Mouse (Mus musculus) liver, embryonic 11.5 days (tissue): ENCODE results near the gene Tnnc2. TPM values are rescaled to one million over a fixed set of nuclear protein-coding genes. Genes with fewer than 3 reads are reported as not detected.
A peak's percentile ranks its signal among the peaks of the same experiment; 100 is the strongest.

Experiments
- ATAC-seq: fragments of 200-750 bp; cut with Nextera tagmentation; replicated peaks from 2 replicates; pipeline ENCODE4 v1.8.0; 2017; ENCODE audit warnings: moderate number of reproducible peaks, mild to moderate bottlenecking, moderate TSS enrichment, moderate library complexity; ENCODE audit not compliant: low FRiP score
- DNase-seq: peaks from one replicate; pipeline ENCODE4 v3.0.0-alpha.2; 2017; ENCODE audit warnings: low spot score
- H3K27ac ChIP-seq: fragments of 300-500 bp; sonication (generic); 2 replicates; pipeline ENCODE4 v1.5.1; 2014; ENCODE audit warnings: mild to moderate bottlenecking, low read depth, low read length, control low read depth
- H3K27me3 ChIP-seq: fragments of 300-500 bp; sonication (generic); replicated peaks from 2 replicates; pipeline ENCODE4 v1.6.1; 2014; ENCODE audit warnings: low read length, mixed read lengths; ENCODE audit not compliant: control insufficient read depth, insufficient read depth
- H3K36me3 ChIP-seq: fragments of 300-500 bp; sonication (generic); 2 replicates; pipeline ENCODE4 v1.6.1; 2014; ENCODE audit warnings: mild to moderate bottlenecking, low read length, moderate library complexity, mixed read lengths; ENCODE audit not compliant: control insufficient read depth, insufficient read depth
- H3K4me1 ChIP-seq: fragments of 300-500 bp; sonication (generic); replicated peaks from 2 replicates; pipeline ENCODE4 v1.6.1; 2014; ENCODE audit warnings: low read length, mixed read lengths; ENCODE audit not compliant: control insufficient read depth, insufficient read depth
- H3K4me2 ChIP-seq: fragments of 300-500 bp; sonication (generic); 2 replicates; pipeline ENCODE4 v1.6.1; 2014; ENCODE audit warnings: mild to moderate bottlenecking, control low read depth, moderate library complexity
- H3K4me3 ChIP-seq: fragments of 300-500 bp; sonication (generic); 2 replicates; pipeline ENCODE4 v1.5.1; 2014; ENCODE audit warnings: low read depth, low read length, control low read depth
- H3K9ac ChIP-seq: fragments of 300-500 bp; sonication (generic); 2 replicates; pipeline ENCODE4 v1.6.1; 2014; ENCODE audit warnings: low read depth, low read length, control low read depth
- H3K9me3 ChIP-seq: fragments of 300-500 bp; sonication (generic); 2 replicates; pipeline ENCODE4 v1.6.1; 2016; ENCODE audit warnings: low read length, inconsistent platforms, mixed read lengths; ENCODE audit not compliant: control insufficient read depth
- WGBS: fragments of 180-500 bp; shearing (Covaris S2); extraction: QIAGEN DNeasy Blood & Tissue Kit; methylation state at CpG from one replicate; pipeline ENCODE4 v1.1.7; 2014; 5-methylcytosine and 5-hydroxymethylcytosine counted together
- polyA plus RNA-seq: library from polyadenylated mRNA; unstranded; fragments of >200 nt; fragmentation: Nextera tagmentation; extraction: Ambion mirVana; gene quantifications from 2 replicates; pipeline ENCODE4 v1.2.1, GENCODE M21; 2014

Tnnc2 gene
- polyA plus RNA-seq, result 0.47 and 1.1 TPM in 2 replicates

DNA sequence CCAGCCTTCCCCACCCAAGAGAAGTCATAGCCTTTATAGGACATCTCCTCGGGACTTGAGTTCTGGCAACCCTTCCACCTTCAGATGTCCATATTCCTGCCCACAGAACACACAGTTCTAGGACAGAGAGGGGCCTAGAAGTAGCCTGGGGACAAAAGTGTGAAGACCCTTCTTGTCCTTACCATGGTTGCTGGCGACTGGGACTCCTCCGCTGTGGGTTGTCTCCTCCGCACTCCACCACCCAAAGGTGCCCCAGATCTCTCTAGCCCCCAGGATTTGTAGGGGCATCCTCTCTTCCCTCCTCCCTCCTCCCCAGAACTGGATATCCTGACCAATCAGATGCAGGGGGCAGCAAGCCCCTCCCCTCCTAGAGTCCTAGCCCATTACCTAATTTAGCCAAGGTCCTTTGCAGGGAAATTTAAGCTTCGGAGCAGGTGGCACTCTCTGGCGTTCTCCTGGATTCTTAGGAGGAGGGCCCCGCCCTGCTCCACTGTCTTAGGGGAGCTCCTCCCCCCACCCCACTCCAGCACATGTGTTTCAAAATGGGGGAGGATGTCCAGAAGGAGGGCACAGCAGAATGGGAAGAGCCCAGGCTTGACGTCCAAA, at the start of gene Tnnc2:
Gene Tnnc2 (minus strand): TSS at position 487 of the 606 bp plus-strand sequence.
- Histone ChIP-seq H3K4me3 (no peak within 1 kb of the TSS), H3K4me1 (0 out of 2 replicates have a peak, but pooled peaks cover under 1% of the 10 kb centered on the region), H3K36me3 (no peaks in the 10 kb centered on the region), H3K9me3 (no peaks in the 10 kb centered on the region), H3K4me2 (no peak within 1 kb of the TSS), H3K27ac (no peak within 1 kb of the TSS), H3K9ac (no peak within 1 kb of the TSS), H3K27me3 (peaks cover 24% of the 10 kb centered on the region)
- no peak for ATAC-seq
- WGBS, result 69% methylated on average over 8 of the region's 8 CpGs
- no peak for DNase-seq

DNA sequence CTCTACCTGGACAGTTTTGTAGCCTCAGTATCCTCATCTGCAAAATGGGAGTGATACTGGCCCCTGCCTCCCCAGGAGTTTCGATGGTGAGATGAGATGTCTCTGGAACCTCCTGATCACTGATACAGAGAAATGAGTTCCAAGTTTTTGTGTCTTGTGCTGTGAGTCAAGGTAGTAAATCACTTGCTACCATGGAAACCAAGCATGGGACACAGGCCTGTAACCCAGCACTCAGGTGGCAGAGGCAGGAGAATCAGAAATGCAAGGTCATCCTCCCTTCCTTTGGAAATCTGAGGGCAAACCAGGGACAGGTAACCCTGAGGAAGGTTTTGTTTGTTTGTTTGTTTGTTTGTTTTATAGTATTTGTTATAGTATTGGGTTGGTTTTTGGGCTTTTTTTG, 49.3 kb upstream of the Tnnc2 start:
- H3K36me3 ChIP-seq, result peaks cover 16% of the 10 kb centered on the region
- no peaks in the 10 kb centered on the region for H3K9me3 ChIP-seq
- ATAC-seq (no peak), DNase-seq (no peak)
- WGBS, result 94% methylated on average over 1 of the region's 1 CpGs
- no peak overlapping the region for H3K4me3 ChIP-seq
- no peak overlapping the region for H3K4me2 ChIP-seq
- no peak overlapping the region for H3K9ac ChIP-seq
- H3K4me1 ChIP-seq, result peaks cover 6% of the 10 kb centered on the region; the same call in 1 of the 2 replicates
- no peak overlapping the region for H3K27ac ChIP-seq
- no peaks in the 10 kb centered on the region for H3K27me3 ChIP-seq

DNA sequence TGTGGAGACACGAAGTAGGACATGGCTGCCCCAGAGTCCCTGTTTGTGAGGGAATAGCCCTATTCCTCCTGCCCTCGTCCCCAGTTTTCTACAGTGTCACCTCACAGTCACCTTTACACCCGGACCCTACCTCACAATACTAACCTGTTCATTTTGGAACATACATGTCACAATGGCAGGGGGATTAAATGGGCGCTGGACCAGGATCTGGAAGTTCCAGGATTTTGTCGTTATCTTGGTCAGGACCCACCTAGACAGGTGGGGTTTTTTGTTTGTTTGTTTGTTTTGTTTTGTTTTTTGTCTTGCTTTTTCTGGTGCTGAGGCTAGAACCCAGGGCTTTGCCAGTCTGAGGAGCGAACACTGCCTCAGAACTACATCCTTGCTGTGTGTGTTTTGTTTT, 48.7 kb upstream of the Tnnc2 start, which contains the start of gene Spata25:
Gene Spata25 (minus strand): TSS at position 101 of the 400 bp plus-strand sequence.
- no peak within 1 kb of the TSS for H3K4me2 ChIP-seq
- ATAC-seq (no peak), DNase-seq (no peak)
- H3K4me1 ChIP-seq, result peaks cover 8% of the 10 kb centered on the region
- no peak within 1 kb of the TSS for H3K4me3 ChIP-seq
- peaks cover 16% of the 10 kb centered on the region for H3K36me3 ChIP-seq
- H3K9ac ChIP-seq, result no peak within 1 kb of the TSS
- no peak within 1 kb of the TSS for H3K27ac ChIP-seq
- no peaks in the 10 kb centered on the region for H3K9me3 ChIP-seq
- H3K27me3 ChIP-seq, result no peaks in the 10 kb centered on the region
- WGBS, result 87% methylated on average over 6 of the region's 6 CpGs

DNA sequence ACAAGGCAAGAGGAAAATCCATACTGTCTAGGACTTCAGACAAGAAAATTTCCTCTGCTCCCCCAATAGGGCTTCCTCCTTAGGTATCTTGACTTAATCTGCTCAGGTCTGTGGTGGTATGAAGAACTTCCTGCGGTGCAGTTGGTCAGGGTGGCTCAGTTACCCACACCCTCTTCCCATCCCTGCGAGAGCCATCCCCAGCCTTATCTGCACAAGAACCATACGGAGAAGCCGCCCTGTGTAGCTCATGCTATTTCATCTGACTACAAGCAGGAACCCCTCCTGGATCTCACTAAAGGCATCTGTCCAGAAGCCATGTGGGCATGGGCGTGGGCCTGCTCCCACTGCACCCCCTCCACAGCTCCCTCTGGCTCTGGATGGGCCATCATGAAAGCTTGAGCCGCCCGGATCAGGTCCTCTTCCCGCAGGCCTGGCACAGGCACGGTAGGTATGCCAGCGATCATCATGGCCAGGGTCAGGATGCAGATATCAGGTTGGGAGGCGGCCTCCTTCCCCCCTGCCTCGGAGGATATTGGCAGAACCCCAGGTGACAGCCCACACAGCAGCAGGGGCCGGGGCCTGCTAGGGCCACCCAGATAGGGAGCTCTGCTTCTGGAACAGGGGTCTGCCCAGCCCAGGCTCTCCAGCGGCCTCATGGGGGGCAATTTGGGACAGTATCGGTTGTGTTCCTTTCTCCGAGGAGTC, 47.5 kb upstream of the Tnnc2 start:
- no peaks in the 10 kb centered on the region for H3K27me3 ChIP-seq
- H3K4me1 ChIP-seq, result peaks cover 5% of the 10 kb centered on the region; the same call in 1 of the 2 replicates
- peaks cover 16% of the 10 kb centered on the region for H3K36me3 ChIP-seq
- H3K9ac ChIP-seq, result no peak overlapping the region
- no peak overlapping the region for H3K4me2 ChIP-seq
- H3K4me3 ChIP-seq, result no peak overlapping the region
- no peaks in the 10 kb centered on the region for H3K9me3 ChIP-seq
- 80% methylated on average over 16 of the region's 16 CpGs for WGBS
- H3K27ac ChIP-seq, result no peak overlapping the region
- ATAC-seq (0 out of 2 replicates have a peak, but pooled peaks have one; percentile 9), DNase-seq (no peak)

DNA sequence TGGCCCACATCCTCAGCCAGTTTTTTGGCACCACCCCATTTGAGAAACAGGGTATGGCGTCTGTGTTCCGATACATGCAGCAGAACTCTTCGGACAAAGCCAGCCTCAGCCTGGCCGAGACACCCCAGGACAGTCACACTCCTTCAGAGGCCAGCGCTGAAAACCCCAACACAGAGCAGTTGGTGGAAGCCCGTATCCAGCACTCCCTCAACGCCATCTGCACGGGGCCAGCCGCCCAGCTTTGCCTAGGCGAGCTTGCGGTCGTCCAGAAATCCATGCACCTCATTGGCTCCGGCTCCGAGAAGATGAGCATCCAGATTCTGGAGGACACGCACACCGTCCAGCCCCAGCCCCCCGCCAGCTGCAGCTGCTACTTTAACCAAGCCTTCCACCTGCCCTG, 45.8 kb upstream of the Tnnc2 start:
- ATAC-seq, result no peak
- H3K27ac ChIP-seq, result no peak overlapping the region
- H3K4me1 ChIP-seq, result peaks cover 5% of the 10 kb centered on the region; the same call in 1 of the 2 replicates
- H3K36me3 ChIP-seq, result peaks cover 16% of the 10 kb centered on the region
- DNase-seq, result no peak
- no peak overlapping the region for H3K9ac ChIP-seq
- 95% methylated on average over 17 of the region's 17 CpGs for WGBS
- no peaks in the 10 kb centered on the region for H3K9me3 ChIP-seq
- H3K4me2 ChIP-seq, result no peak overlapping the region
- no peaks in the 10 kb centered on the region for H3K27me3 ChIP-seq
- no peak overlapping the region for H3K4me3 ChIP-seq

DNA sequence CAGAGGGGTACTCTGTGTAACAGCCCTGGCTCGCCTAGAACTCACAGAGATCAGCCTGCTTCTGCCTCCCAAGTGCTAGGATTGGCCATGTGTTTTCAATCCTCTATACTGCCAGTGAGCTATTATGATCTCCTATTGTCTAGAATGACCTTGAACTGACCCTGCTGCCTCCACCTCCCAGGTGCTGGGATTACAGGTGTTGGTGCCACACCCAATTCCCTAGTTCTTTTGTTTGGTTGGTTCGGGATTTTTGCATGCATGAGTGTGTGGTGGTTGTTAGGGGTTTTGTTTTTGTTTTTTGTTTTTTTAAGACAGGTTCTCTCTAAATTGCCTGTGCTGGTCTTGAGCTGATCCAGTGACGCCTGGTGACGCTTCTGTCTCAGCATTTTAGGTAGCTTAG, 44.2 kb upstream of the Tnnc2 start:
- Histone ChIP-seq H3K9me3 (no peaks in the 10 kb centered on the region), H3K4me3 (peak overlapping the region; percentile 77; the same call in 1 of the 2 replicates), H3K9ac (no peak overlapping the region), H3K27ac (no peak overlapping the region), H3K27me3 (no peaks in the 10 kb centered on the region), H3K4me2 (peak overlapping the region; percentile 79), H3K4me1 (peaks cover 5% of the 10 kb centered on the region; the same call in 1 of the 2 replicates), H3K36me3 (peaks cover 16% of the 10 kb centered on the region)
- ATAC-seq, result no peak
- 89% methylated on average over 4 of the region's 4 CpGs for WGBS
- no peak for DNase-seq

DNA sequence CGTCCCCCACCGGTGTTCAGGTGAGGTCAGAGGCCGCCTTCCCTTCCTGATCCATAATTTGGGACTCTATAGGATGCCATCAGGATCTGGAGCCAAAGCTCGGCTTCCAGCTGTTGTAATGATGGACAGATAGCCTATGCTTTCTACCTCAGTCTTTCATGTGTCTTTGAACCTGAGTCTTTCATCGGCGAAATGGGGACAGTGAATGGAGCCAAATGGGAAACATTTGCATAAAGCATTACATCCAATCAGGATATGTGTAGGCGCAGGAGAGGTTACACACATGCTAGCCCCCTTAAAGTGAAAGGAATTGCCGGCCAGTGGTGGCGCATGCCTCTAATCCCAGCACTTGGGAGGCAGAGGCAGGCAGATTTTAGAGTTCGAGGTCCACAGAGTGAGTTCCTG, 43.4 kb upstream of the Tnnc2 start:
- peak overlapping the region; percentile 79 for H3K4me2 ChIP-seq
- 2% methylated on average over 10 of the region's 10 CpGs for WGBS
- no peaks in the 10 kb centered on the region for H3K27me3 ChIP-seq
- no peak for DNase-seq
- peak overlapping the region; percentile 75 for H3K9ac ChIP-seq
- H3K4me1 ChIP-seq, result peaks cover 5% of the 10 kb centered on the region; the same call in 1 of the 2 replicates
- peaks cover 16% of the 10 kb centered on the region for H3K36me3 ChIP-seq
- peak overlapping the region; percentile 77 for H3K4me3 ChIP-seq
- peak; percentile 70 for ATAC-seq
- no peaks in the 10 kb centered on the region for H3K9me3 ChIP-seq
- peak overlapping the region; percentile 57; the same call in 1 of the 2 replicates for H3K27ac ChIP-seq

DNA sequence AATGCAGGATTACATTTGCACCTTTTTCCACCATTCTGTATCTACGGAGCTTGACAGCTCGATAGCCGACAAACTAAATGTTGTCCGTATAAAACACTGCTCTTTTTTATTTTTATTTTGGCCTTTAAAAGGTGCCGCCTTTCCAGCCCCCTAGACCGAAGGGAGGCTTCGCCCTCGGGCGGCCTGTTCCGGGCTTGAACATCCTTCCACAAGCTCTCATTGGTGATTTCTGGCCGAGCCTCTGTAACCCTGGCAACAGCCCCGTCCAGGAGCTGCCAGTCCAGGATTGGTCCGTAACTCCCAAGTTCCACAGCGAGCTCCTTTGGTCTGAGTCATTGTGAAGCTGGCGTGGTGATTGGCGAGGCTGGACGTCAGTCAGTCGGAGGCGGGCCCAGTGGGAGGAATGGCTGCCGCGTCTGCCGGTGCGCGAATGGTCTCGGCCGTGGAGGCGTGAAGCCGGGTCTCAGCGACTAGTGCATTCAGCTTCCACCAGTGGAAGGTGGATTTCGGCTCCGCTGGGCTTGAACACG, 42.9 kb upstream of the Tnnc2 start, which contains the start of gene Zswim1:
Gene Zswim1 (plus strand): TSS at position 51 of the 530 bp plus-strand sequence.
- Histone ChIP-seq H3K9me3 (no peaks in the 10 kb centered on the region), H3K27ac (peak within 1 kb of the TSS; percentile 57; the same call in 1 of the 2 replicates), H3K9ac (peak within 1 kb of the TSS; percentile 75), H3K4me3 (peak within 1 kb of the TSS; percentile 77), H3K4me1 (peaks cover 8% of the 10 kb centered on the region), H3K4me2 (peak within 1 kb of the TSS; percentile 79), H3K36me3 (peaks cover 16% of the 10 kb centered on the region), H3K27me3 (no peaks in the 10 kb centered on the region)
- 2% methylated on average over 32 of the region's 32 CpGs for whole genome bisulfite sequencing
- ATAC-seq (peak; percentile 99), DNase-seq (peak; percentile 99)
